Mouse (Mus musculus) liver, embryonic 12.5 days (tissue): Measurements from ENCODE around the gene Cldn1. TPM values are rescaled to one million over a fixed set of nuclear protein-coding genes. Genes with fewer than 3 reads are reported as not detected.

Experiments
- polyA plus RNA-seq: library from polyadenylated mRNA; unstranded; fragments of >200 nt; fragmentation: Nextera tagmentation; extraction: Ambion mirVana; gene quantifications from 2 replicates; pipeline ENCODE4 v1.2.1, GENCODE M21; 2016

Cldn1 gene
- polyA plus RNA-seq, 1 experiment from 2014 or later: 15.3 TPM

Other genes with a start within 250 kb of the Cldn1 start
- gene Cldn16, start 91.3 kb upstream of the Cldn1 start, polyA plus RNA-seq: not detected in 2 replicates
- gene Tmem207, start 154.9 kb upstream of the Cldn1 start, polyA plus RNA-seq: not detected in 2 replicates
- 2.3 and 2.6 TPM in 2 replicates for gene Il1rap, start 209.9 kb upstream of the Cldn1 start, polyA plus RNA-seq